Mouse (Mus musculus): ENCODE measurements around the gene Wdr91.

Wdr91 gene

DNA sequence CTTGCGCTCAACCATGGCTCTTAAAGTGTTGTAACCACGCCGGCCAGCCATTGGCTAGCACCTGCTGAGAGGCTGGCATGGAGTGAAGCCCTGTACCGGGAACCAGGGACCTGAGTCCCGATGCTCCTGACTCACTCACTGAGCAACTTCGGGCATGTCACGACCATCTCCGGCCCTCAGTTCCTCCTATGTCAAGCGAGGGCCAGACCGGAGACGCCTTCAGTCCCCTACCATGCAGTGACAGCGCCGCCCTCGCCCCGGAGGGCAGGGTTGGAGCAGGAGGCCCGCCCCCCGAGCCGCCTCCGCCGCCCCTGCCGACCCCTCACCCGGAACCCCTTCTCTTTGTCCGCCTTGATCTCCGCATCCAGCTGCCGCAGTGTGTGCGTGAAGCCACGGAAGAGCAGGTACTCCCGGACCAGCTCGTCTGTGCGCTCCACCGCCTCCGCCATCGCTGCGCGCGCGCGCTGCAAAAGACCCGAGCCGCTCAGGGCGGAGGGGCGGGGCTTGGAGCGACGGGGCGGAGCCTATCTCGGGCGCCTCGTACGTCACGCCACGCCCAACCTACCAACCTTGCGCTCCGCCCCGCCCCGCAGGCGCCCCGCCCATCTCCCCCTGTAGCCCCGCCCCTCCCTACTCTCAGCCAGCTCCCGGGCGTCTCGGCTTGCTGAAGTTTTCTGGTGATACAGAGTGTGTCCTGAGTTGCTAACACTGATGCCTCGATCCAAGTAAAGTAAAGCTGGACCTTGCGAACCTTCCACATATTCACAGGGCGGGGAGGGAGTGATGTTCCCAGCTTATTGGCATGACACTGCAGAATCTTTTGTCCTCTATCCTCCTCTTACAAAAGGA, at the start of gene Wdr91:
Gene Wdr91 (minus strand): TSS at position 506 of the 849 bp plus-strand sequence.
- peak; percentile 94 for DNase-seq

DNA sequence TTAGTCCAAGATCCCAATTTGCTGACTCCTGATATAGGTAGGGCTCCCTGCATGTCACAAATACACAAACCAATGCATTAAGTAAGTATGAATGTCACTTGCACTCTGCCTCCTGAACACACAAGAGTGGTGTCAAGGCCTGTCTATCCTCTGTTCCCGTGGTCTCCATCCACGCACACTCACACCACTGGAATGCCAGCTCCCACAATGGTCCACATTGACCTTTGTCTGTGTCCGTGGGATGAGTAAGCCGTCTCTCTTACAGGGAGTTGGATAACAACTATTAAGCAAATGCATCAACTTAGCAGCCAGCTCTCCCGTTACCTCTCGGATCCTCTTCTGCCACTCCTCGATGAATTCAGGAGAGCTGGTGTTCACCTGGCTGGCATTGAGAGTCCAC, 48.5 kb upstream of the Wdr91 start:
- DNase-seq: no peak

DNA sequence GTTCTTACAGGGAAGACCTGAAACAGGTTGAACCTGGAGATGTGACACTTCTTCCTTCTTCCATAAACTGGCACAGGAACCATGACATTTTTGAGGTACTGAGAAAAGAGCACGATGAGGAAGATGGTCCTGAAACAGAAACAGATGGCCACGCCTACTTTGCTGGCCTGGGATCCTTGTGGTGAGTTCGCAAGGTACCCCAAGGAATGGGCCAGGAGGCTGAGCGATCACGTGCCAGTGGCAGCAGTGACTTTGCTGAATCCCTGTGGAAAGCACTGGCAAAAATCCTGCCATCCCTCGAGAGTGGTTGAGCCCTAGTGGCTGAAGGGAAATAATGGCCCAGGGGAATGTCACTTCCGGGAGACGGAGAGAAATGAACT, 45.2 kb upstream of the Wdr91 start:
- peak; percentile 58 for DNase-seq

DNA sequence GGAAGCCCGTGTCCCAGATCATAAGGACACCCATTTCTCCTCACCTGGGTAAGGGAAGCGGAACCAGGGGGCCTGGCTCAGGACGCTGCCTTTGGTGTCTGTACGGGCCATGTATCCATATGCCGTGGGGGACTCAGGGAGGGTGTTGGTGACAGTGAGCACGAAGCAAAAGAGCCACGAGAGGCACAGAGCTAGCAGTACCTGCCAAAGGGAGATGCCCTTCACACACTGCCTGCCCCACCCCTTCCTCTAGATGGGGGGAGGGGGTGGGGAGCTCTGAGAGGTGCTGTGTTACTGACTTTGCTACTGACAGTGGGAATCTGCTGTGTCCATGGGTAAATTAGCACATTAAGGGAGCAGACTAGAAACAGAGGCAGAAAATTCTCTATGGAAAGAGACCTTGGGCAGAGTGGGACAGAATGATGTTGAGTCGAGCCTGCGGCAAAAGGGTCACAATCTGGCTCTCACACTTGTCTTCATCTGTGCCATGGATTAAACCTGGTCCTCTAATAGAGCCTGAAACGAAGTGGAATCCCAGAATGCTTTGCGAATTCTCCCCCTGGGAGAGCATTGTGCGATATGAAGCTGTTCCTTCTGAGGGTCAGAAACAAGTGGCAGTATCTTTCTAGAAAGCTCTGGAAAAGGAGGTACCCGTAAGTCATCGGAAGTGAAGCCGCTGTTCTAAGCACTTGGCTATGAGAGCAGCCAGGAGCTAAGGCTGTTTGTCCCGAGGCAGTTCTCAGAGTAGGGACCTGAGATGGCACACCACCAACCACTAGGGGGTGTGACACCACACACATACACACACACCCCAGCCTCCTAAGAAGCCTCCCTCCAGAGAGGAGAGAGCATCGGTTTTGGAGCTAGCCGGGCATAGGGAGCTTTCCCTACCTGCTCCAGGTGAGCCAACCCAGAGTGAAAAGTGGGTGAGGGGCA, 44.5 kb upstream of the Wdr91 start:
- DNase-seq: peak; percentile 77

DNA sequence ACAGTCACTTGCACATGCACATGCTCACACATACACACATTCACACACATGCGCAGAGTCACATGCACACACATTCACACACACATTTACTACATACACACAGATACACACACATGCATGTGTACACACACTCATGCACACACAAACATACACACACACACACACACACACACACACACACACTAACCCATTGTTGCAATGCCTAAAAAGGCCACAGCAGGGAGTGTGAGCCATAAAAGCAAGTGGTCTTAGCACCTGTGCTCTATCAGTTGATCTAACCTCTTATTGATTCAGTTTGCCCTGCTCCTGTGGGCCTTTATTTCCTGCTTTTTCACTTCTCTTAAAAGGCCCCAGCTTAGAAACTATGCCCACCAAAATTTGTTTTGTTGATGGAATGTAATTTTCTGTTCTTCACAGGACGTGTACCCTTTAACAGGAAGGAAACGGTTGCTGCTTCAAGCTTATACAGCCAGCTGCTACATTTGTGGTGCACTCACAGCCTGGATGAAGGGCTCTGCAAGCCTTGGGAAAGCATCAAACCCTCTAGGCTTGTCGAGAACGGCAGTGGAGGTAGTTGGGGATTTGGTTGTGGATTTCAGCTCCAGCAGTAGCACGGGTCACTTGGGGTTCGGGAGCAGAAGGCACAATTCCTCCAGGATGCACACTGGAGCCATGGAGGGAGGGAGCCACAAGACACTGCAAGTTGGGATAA, 41.4 kb upstream of the Wdr91 start:
- no peak for DNase-seq

DNA sequence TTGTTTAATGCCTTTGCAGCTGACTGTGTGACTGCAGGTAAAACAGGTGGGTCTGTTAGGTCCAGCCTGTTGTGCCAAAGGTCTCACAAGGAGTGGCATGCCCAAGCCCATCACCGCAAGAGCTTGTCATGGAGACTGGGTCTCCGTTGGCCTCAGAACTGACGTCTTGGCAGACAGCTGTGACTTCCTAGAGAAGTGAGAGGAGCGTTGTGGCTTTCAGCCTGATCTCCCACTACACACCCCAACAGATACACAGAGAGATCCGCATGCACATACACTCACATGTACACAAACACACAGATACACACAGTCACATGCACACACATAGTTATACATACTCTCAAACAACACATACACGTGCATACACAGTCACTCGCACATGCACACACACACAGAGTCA, 40.8 kb upstream of the Wdr91 start:
- DNase-seq: no peak

DNA sequence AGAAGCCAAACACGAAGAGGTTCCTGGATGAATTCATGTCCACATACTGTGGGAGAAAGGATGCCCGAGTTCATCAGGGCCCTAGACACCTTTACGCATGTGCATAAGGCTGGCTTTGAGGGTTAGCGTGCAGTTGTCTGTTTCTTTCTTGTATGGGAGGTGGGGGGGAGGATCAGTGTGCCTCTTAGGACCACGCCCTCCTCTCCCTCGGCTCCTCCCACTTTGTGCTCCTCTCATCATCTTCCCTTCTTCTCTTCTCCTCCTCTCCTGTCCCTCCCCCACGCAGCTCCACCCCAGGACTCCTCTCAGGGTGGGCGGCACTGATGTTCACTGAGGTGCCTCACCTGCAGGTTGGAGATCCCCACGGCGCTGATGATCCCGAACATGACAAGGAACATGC, 37.8 kb upstream of the Wdr91 start:
- DNase-seq: peak; percentile 23

DNA sequence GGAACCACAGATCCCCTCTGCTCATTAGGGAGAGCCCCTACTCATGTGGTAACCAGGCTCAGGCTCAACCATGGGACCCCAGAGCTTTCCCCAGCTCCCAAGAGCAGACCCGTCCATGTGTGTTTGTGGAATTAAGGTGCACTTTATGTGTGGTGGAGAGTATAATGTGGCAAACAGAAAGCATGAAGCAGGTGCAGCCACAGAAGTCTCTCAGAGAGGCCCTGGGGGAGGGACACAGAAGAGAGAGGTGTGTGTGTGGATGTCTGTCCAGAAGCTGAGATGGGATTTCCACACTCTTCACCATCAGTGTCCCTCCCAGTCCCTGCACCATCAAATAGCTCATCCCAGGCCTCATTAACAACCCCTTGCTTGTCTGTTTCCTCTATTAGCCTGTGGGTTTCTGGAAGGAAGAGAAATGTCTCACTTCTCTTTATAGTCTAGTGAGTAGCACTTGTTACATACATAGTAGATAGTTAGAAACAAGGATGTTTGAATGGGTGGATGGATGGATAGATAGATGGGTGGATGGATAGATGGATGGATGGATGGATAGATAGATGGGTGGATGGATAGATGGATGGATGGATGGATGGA, 35.9 kb upstream of the Wdr91 start:
- no peak for DNase-seq

DNA sequence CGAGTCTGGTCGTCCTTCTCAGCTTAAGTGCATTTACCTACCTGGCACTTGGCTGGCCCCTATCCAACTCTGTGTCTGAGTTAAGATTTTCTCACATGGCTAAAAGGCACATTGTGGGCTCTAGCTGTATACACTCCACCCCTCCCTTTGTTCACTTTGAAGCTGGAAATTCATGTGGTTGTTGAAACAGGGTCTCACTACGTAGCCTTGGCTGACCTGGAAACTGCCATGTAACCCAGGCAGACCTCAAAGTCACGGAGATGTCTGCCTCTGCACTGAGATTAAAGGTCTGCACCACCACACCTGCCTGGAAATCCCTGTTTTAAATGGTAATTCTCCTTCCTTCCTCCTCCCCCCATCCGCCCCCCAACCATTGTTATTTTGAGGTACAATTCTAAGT, 32.8 kb upstream of the Wdr91 start:
- DNase-seq: no peak

DNA sequence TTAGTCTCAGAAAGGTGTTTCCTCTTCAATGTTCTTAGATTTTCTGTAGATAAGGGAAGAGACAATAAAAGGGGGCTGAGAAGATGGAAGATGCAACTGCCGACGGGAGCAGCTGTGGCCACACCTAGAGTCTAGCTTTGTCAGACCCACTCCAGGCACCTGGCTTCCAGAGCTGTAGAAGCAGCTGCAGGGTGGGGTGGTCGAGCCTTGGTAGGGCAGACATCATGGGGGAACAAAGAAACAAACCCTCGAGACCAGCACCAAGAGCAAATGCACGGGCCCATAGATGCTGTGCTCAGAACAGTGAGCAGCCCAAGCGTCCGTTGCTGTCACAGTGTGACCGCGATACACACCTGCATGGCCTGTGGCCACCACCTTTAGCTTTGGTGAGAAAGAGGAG, 31.8 kb upstream of the Wdr91 start:
- no peak for DNase-seq

DNA sequence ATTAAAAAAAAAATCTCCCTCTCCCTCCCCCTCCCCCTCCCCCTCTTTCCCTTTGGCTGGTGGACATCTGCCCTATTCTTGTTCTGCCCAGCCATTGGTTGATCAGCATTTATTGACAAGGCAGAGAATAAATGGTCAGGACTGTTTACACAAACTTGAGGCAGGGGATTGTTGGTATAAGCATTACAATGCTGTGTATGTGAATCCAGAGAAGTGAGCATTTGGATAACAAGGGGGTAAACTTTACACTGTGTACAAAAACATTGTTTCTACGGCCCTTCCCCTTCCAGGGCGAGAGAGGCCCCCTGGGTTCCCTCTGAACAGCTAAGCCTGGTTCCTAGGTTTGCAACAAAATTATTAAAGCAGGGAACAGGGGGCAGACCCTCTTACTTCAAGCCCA, 30.8 kb upstream of the Wdr91 start:
- DNase-seq: no peak

DNA sequence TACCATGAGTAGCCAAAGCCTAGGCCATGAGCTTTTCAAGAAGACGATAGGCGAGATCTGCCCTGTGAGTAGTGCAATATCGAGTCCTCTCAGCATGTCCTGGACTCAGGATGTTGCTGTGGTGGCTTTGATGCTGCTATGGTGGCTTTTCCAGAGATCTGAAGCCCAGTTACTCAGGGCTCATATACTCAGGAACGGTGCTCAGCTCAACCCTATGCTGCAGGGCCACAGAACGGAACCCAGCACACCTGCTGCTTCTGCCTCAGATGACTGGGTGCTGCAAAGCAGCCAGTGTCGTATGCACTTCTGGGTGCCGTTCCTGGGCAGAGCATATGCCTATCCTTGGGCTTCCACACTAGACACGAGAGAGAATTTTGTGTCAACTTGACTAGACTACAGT, 28.8 kb upstream of the Wdr91 start:
- no peak for DNase-seq

DNA sequence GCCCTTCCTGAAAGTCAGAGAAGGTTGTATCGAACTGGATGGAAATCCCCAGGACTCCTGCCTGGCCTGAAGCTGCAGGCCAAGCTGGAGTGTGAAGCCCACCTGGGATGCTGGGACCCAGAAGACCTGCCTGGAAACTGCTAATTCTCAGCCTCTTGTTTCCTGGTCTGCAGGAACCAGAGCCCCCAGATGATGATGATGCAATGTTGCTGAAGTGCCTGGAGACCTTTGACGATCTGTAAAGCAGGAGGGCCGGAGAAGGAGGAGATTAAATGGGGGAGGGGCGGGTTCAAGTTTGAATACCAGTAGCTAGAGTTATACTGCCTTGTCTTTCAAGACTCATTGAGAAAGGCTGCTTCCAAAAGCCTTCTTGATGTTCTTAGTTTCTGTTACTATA, 28.3 kb upstream of the Wdr91 start:
- no peak for DNase-seq

DNA sequence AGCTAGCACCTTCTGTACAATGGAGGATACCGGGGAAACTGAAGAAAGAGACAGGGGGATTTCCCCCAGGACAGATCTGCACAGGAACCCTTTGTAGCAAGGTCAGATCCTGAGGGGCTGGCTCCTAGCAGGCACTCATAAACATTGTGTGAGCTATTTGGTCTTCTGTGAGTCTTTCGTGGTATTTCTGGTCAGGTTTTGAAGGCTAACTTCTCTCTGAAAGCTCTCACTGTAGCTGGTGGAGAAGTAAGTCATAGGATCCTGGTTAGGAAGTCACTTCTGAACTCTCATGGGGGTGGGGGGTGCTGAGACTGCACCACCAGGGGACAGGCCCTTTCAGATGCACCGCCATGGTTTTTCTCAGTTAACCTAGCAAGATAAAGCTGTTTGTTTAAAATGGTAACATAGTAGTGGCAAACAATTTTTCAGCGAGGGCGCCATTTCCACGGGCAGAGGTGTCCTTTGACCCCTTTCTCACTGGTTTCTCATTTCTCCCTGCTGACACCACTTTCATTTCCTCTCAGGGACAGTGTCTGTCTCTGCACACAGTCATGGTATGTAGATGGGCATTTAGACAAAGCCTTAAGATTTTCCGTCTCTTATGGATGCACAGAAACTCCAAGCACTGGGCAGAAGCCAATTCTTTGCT, 27.7 kb upstream of the Wdr91 start:
- DNase-seq: no peak

DNA sequence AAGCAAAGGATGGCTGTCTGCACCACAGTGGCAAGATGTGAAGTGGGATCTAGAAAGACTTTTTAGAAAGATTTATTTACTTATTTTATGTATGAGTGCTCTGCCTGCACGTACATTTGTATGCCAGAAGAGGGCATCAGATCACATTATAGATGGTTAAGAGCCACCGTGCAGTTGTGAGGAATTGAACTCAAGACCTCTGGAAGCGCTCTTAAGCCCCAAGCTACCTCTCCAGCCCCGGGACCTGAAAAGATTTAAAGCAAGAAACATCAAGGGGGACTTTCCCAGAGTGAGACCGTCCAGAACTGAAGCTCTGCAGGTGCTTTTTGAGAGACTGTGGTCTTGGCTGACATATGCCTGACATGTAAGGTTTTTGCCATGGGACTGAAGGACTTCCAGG, 26.1 kb upstream of the Wdr91 start:
- DNase-seq: no peak

DNA sequence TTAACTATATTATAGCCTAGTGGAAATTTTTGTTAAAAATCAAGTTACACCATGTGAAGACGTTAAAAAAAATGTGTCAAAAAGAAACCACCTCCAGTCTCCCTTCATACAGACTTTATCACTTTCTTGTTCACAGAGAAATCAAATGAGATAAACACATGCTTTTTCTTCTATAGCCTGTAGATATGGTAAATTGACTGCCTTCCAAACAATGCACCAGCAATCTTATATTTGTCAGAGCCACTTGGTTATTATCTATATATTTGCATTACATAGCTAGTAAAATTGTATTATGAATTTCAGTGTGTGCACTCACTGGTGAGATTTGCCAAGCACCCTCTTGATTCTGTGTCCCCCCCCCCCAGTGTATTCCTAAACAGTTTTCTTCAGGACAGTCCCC, 22.0 kb upstream of the Wdr91 start:
- DNase-seq: no peak

DNA sequence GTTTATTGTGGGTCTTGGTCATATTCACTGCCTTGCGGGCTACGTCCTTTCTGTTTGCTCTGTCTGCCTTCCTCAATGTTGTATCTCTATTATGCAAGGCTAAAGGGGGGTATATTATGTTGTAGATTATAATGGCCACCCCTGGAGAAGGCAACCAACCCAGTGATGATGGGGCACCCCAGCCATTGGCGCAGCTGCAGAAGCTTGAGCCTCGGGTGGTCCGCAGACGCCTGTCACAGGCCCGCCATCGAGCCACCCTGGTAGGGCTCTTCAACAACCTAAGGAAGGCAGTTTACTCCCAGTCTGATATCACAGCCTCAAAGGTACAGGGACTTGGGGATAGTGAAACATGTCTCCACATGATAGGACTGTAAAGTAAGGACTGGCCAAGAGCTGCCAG, 16.9 kb upstream of the Wdr91 start:
- DNase-seq: no peak

DNA sequence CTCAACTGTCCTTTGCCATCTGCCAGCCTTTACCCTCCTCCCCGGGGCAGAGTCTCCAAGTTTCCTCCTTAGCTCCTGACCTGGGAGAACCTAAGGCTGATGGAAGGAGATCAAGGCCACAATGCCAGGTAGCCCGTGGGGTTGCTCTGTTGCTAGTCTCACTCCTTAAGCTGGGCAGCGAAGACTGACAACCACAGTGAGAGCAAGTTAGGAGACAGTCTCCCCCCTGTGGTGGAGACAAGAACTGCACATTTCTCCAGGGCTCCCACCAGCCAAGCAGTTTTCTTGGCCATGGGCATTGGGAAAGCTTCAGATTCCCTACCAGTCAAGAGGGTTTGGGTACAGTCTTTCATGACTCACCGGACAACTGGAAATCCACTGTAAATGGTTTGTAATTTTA, 16.5 kb upstream of the Wdr91 start:
- peak; percentile 78 for DNase-seq

DNA sequence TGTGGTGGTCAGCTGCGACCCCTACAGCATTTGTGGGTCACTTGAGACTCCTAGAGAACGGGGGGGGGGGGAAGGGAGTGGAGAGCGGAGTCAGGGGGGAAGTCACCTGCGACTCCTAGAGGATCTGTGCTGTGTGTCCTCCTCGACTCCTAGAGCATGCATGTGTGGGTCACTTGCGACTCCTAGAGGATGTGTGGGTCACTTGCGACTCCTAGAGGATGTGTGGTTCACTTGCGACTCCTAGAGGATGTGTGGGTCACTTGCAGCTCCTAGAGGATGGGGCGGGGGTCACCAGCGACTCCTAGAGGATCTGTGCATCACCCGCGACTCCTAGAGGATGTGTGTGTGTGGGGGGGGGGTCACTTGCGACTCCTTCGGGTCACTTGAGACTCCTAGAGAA, 11.3 kb upstream of the Wdr91 start:
- peak; percentile 76 for DNase-seq

DNA sequence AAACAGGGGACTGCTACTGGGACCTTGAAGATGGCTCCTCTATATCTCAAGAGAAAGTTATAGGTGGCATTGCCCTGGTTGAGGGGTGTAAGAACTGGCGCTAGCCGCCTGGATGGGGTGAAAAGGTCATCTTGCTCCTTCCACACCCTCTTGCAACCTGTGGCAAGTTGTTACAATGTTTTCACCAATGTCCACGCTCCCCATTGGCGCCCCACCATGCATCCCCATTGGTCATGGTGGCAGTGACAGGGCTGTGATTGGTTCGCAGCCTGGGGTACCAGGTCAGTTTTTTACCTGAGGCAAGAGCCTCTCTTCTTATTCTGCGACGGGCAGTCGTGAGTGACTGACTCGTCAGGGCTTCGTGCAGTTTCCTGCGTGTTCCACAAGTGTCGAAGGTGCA, 10.0 kb upstream of the Wdr91 start:
- DNase-seq: no peak

DNA sequence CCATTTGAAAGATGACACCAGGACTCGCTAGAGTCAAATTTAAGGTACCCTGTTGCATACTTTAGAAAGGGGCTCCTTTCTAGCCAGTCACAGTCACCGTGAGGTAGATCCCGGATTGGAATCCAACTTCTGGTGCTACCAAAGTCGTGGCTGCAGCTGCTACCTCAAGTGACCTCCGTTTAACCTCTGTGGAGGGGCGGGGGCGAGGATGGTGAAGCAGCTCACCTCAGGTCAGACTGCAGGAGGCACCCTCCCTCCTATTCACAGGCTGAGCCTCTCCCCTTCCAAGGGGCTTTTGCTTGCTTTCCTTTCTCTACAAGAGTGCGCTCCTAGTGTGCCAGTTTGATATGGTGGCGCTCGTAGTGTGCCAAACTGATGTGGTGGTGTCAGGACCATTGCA, 9.3 kb upstream of the Wdr91 start, which contains the start of gene Stra8:
Gene Stra8 (plus strand): TSS at position 208 of the 400 bp plus-strand sequence.
- DNase-seq: no peak

DNA sequence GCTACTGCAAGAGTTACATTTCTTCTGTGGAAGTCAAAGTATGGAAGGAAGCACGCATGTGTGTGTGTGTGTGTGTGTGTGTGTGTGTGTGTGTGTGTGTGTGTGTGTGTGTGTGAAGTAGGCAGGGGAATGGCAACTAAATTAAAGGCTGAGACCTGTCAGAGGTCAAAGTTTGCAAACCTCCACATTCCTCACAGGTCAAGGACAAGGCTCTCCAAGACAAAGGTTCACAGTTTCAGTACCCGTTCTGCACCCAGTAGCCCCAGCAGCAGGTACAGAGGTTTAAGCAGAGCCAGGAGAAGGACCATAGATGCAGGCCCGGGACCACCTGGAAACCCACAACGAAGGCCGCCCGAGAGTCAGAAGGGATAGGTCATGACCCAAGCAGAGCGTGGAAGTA, 8.5 kb upstream of the Wdr91 start:
- DNase-seq: no peak

All from retina, postnatal 1 day (tissue).